Mouse (Mus musculus): Measurements from ENCODE around the gene 4933427D14Rik. TPM values are rescaled to one million over a fixed set of nuclear protein-coding genes. Genes with fewer than 3 reads are reported as not detected.

4933427D14Rik gene
- polyA plus RNA-seq, 1 experiment from 2014 or later, result 6.9 TPM

- H3K4me3 ChIP-seq (ENCODE audit: low read depth, low read length), result no peak overlapping the region
- H3K9ac ChIP-seq (ENCODE audit: low read depth, low read length), result no peak overlapping the region
- no peak overlapping the region for H3K27ac ChIP-seq (ENCODE audit: low read depth, low read length)
- H3K36me3 ChIP-seq (ENCODE audit: control insufficient read depth, insufficient read depth, low read length), result no peaks in the 10 kb centered on the region
- 0 out of 2 replicates have a peak, but pooled peaks cover 5% of the 10 kb centered on the region for H3K4me1 ChIP-seq (replicated peaks; ENCODE audit: control insufficient read depth, insufficient read depth, low read length)
- H3K4me2 ChIP-seq, result no peak overlapping the region
- H3K9me3 ChIP-seq (ENCODE audit: control insufficient read depth, low read length), result no peaks in the 10 kb centered on the region
- peaks cover 52% of the 10 kb centered on the region for H3K27me3 ChIP-seq (replicated peaks; ENCODE audit: control insufficient read depth, insufficient read depth, low read length)
- 12% methylated on average over 3 of the region's 3 CpGs for WGBS
- ATAC-seq (replicated peaks; ENCODE audit: low FRiP score) (no peak), DNase-seq (ENCODE audit: low spot score) (no peak)
Measured at GRCm38 (mm10) chr11:72132266-72132665, 75.0 kb downstream of the 4933427D14Rik start.

- Histone ChIP-seq H3K27ac (ENCODE audit: low read depth, low read length) (no peak overlapping the region), H3K4me1 (replicated peaks; ENCODE audit: control insufficient read depth, insufficient read depth, low read length) (0 out of 2 replicates have a peak, but pooled peaks cover 5% of the 10 kb centered on the region), H3K9ac (ENCODE audit: low read depth, low read length) (no peak overlapping the region), H3K27me3 (replicated peaks; ENCODE audit: control insufficient read depth, insufficient read depth, low read length) (peaks cover 47% of the 10 kb centered on the region), H3K4me3 (ENCODE audit: low read depth, low read length) (no peak overlapping the region), H3K9me3 (ENCODE audit: control insufficient read depth, low read length) (no peaks in the 10 kb centered on the region), H3K4me2 (no peak overlapping the region), H3K36me3 (ENCODE audit: control insufficient read depth, insufficient read depth, low read length) (no peaks in the 10 kb centered on the region)
- ATAC-seq (replicated peaks; ENCODE audit: low FRiP score), result no peak
- 80% methylated on average over 1 of the region's 1 CpGs for WGBS
- DNase-seq (ENCODE audit: low spot score), result no peak
Measured at GRCm38 (mm10) chr11:72131697-72132096, 75.6 kb downstream of the 4933427D14Rik start.

- H3K9ac ChIP-seq (ENCODE audit: low read depth, low read length), result no peak overlapping the region
- no peak overlapping the region for H3K4me2 ChIP-seq
- H3K27ac ChIP-seq (ENCODE audit: low read depth, low read length), result no peak overlapping the region
- H3K4me3 ChIP-seq (ENCODE audit: low read depth, low read length), result no peak overlapping the region
- WGBS, result 79% methylated on average over 3 of the region's 3 CpGs
- H3K4me1 ChIP-seq (replicated peaks; ENCODE audit: control insufficient read depth, insufficient read depth, low read length), result 0 out of 2 replicates have a peak, but pooled peaks cover 5% of the 10 kb centered on the region
- no peak for DNase-seq (ENCODE audit: low spot score)
- no peaks in the 10 kb centered on the region for H3K9me3 ChIP-seq (ENCODE audit: control insufficient read depth, low read length)
- H3K36me3 ChIP-seq (ENCODE audit: control insufficient read depth, insufficient read depth, low read length), result no peaks in the 10 kb centered on the region
- H3K27me3 ChIP-seq (replicated peaks; ENCODE audit: control insufficient read depth, insufficient read depth, low read length), result peaks cover 39% of the 10 kb centered on the region
- no peak for ATAC-seq (replicated peaks; ENCODE audit: low FRiP score)
Measured at GRCm38 (mm10) chr11:72130905-72131304, 76.4 kb downstream of the 4933427D14Rik start.

GRCm38 (mm10) chr11:72130472-72130871 is 76.8 kb downstream of the 4933427D14Rik start:
- Histone ChIP-seq H3K4me2 (no peak overlapping the region), H3K9ac (ENCODE audit: low read depth, low read length) (no peak overlapping the region), H3K36me3 (ENCODE audit: control insufficient read depth, insufficient read depth, low read length) (no peaks in the 10 kb centered on the region), H3K27ac (ENCODE audit: low read depth, low read length) (no peak overlapping the region), H3K4me1 (replicated peaks; ENCODE audit: control insufficient read depth, insufficient read depth, low read length) (0 out of 2 replicates have a peak, but pooled peaks cover 5% of the 10 kb centered on the region), H3K27me3 (replicated peaks; ENCODE audit: control insufficient read depth, insufficient read depth, low read length) (peaks cover 34% of the 10 kb centered on the region), H3K9me3 (ENCODE audit: control insufficient read depth, low read length) (no peaks in the 10 kb centered on the region), H3K4me3 (ENCODE audit: low read depth, low read length) (no peak overlapping the region)
- 73% methylated on average over 3 of the region's 3 CpGs for WGBS
- DNase-seq (ENCODE audit: low spot score), result no peak
- ATAC-seq (replicated peaks; ENCODE audit: low FRiP score), result no peak

GRCm38 (mm10) chr11:72130021-72130420 is 77.2 kb downstream of the 4933427D14Rik start:
- Histone ChIP-seq H3K9ac (ENCODE audit: low read depth, low read length) (no peak overlapping the region), H3K4me1 (replicated peaks; ENCODE audit: control insufficient read depth, insufficient read depth, low read length) (0 out of 2 replicates have a peak, but pooled peaks cover 3% of the 10 kb centered on the region), H3K4me3 (ENCODE audit: low read depth, low read length) (no peak overlapping the region), H3K27me3 (replicated peaks; ENCODE audit: control insufficient read depth, insufficient read depth, low read length) (peaks cover 30% of the 10 kb centered on the region), H3K4me2 (no peak overlapping the region), H3K9me3 (ENCODE audit: control insufficient read depth, low read length) (no peaks in the 10 kb centered on the region), H3K36me3 (ENCODE audit: control insufficient read depth, insufficient read depth, low read length) (no peaks in the 10 kb centered on the region), H3K27ac (ENCODE audit: low read depth, low read length) (no peak overlapping the region)
- DNase-seq (ENCODE audit: low spot score) (no peak), ATAC-seq (replicated peaks; ENCODE audit: low FRiP score) (no peak)
- WGBS, result 12% methylated on average over 11 of the region's 11 CpGs

GRCm38 (mm10) chr11:72129032-72129894 is 78.0 kb downstream of the 4933427D14Rik start:
- no peak overlapping the region for H3K4me2 ChIP-seq
- 58% methylated on average over 8 of the region's 8 CpGs for WGBS
- no peak overlapping the region for H3K27ac ChIP-seq (ENCODE audit: low read depth, low read length)
- H3K4me1 ChIP-seq (replicated peaks; ENCODE audit: control insufficient read depth, insufficient read depth, low read length), result 0 out of 2 replicates have a peak, but pooled peaks cover 3% of the 10 kb centered on the region
- H3K36me3 ChIP-seq (ENCODE audit: control insufficient read depth, insufficient read depth, low read length), result no peaks in the 10 kb centered on the region
- no peak overlapping the region for H3K9ac ChIP-seq (ENCODE audit: low read depth, low read length)
- ATAC-seq (replicated peaks; ENCODE audit: low FRiP score) (no peak), DNase-seq (ENCODE audit: low spot score) (no peak)
- peaks cover 22% of the 10 kb centered on the region for H3K27me3 ChIP-seq (replicated peaks; ENCODE audit: control insufficient read depth, insufficient read depth, low read length)
- no peaks in the 10 kb centered on the region for H3K9me3 ChIP-seq (ENCODE audit: control insufficient read depth, low read length)
- H3K4me3 ChIP-seq (ENCODE audit: low read depth, low read length), result no peak overlapping the region

- Histone ChIP-seq H3K9me3 (ENCODE audit: control insufficient read depth, low read length) (no peaks in the 10 kb centered on the region), H3K36me3 (ENCODE audit: control insufficient read depth, insufficient read depth, low read length) (no peaks in the 10 kb centered on the region), H3K27me3 (replicated peaks; ENCODE audit: control insufficient read depth, insufficient read depth, low read length) (peaks cover 6% of the 10 kb centered on the region), H3K4me3 (ENCODE audit: low read depth, low read length) (no peak overlapping the region), H3K9ac (ENCODE audit: low read depth, low read length) (no peak overlapping the region), H3K4me2 (no peak overlapping the region), H3K4me1 (replicated peaks; ENCODE audit: control insufficient read depth, insufficient read depth, low read length) (0 out of 2 replicates have a peak, but pooled peaks cover 3% of the 10 kb centered on the region), H3K27ac (ENCODE audit: low read depth, low read length) (no peak overlapping the region)
- DNase-seq (ENCODE audit: low spot score) (no peak), ATAC-seq (replicated peaks; ENCODE audit: low FRiP score) (no peak)
- 72% methylated on average over 5 of the region's 5 CpGs for WGBS
Measured at GRCm38 (mm10) chr11:72127450-72128189, 79.6 kb downstream of the 4933427D14Rik start.

- Histone ChIP-seq H3K9ac (ENCODE audit: low read depth, low read length) (no peak overlapping the region), H3K4me2 (no peak overlapping the region), H3K36me3 (ENCODE audit: control insufficient read depth, insufficient read depth, low read length) (no peaks in the 10 kb centered on the region), H3K4me1 (replicated peaks; ENCODE audit: control insufficient read depth, insufficient read depth, low read length) (0 out of 2 replicates have a peak, but pooled peaks cover 3% of the 10 kb centered on the region), H3K4me3 (ENCODE audit: low read depth, low read length) (no peak overlapping the region), H3K9me3 (ENCODE audit: control insufficient read depth, low read length) (no peaks in the 10 kb centered on the region), H3K27me3 (replicated peaks; ENCODE audit: control insufficient read depth, insufficient read depth, low read length) (no peaks in the 10 kb centered on the region; the same call in 1 of the 2 replicates), H3K27ac (ENCODE audit: low read depth, low read length) (no peak overlapping the region)
- no peak for ATAC-seq (replicated peaks; ENCODE audit: low FRiP score)
- DNase-seq (ENCODE audit: low spot score), result no peak
- WGBS, result 58% methylated on average over 3 of the region's 3 CpGs
Measured at GRCm38 (mm10) chr11:72125781-72126180, 81.5 kb downstream of the 4933427D14Rik start.
